Mouse (Mus musculus) frontal cortex, adult 2 months (tissue): ENCODE measurements around the gene Abcg4. TPM values are rescaled to one million over a fixed set of nuclear protein-coding genes. Genes with fewer than 3 reads are reported as not detected.

Experiments used
- DNase-seq, 2 experiments: peaks; one replicate each; pipeline ENCODE4 v3.0.0; 2022; ENCODE audit warnings: low spot score in 1 of 2; ENCODE audit errors: extremely low spot score in 1 of 2
- polyA plus RNA-seq: library from polyadenylated mRNA; depleted of rRNA; stranded (reverse); fragments of >200 nt; gene quantifications from 2 replicates; pipeline ENCODE4 v1.2.3, GENCODE M21; 2012; rRNA removed

Abcg4 gene
- polyA plus RNA-seq, 1 experiment: 95.1 TPM

GRCm38 (mm10) chr9:44241418-44241817 lies 47.0 kb downstream of the Abcg4 start:
- DNase-seq: no peak

GRCm38 (mm10) chr9:44240911-44241310 lies 47.5 kb downstream of the Abcg4 start:
- DNase-seq: no peak

DNA sequence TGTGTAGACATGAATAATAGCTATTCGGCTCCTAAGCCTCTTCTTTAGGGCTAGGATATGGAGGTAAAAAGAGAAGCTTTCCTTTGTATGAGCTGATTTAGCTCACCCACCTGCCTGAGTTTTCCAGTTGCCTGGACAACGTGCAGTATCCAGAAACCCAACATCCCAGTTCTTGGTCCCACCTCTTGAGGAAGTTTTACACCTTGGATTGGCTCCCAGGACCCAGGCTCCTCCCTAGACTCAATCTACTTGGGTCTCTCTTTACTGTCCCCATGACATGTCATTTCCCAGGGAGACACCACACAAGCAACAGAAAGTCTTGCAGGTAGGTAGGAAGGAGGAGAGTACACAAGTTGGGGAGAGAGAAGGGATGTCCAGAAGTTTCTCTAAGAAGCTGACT lies 48.0 kb downstream of the Abcg4 start, which contains the start of gene Ccdc153:
TSS of gene Ccdc153 (plus strand) at position 278 of the 400 bp plus-strand sequence.
- DNase-seq: no peak

DNA sequence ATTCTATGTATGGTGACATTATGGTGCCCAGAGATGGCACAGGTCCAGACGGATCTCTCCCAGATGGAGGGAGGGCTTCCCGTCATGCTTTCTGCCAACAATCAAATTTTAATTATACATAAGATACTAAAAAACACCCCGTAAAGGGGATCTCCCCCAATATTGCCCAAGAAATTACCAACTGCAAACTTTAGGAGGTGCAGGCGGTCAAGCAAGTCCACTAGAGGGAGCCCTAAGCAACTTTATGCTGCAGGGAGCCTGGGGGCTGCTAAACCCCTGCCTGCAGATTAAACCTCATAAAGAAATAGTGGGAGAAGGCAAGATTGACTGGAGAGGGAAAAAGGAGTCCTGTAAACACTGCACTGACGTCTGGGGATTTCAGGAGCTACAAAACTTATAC lies 49.0 kb downstream of the Abcg4 start:
- peak in 1 of 2 experiments; percentile 71 for DNase-seq

DNA sequence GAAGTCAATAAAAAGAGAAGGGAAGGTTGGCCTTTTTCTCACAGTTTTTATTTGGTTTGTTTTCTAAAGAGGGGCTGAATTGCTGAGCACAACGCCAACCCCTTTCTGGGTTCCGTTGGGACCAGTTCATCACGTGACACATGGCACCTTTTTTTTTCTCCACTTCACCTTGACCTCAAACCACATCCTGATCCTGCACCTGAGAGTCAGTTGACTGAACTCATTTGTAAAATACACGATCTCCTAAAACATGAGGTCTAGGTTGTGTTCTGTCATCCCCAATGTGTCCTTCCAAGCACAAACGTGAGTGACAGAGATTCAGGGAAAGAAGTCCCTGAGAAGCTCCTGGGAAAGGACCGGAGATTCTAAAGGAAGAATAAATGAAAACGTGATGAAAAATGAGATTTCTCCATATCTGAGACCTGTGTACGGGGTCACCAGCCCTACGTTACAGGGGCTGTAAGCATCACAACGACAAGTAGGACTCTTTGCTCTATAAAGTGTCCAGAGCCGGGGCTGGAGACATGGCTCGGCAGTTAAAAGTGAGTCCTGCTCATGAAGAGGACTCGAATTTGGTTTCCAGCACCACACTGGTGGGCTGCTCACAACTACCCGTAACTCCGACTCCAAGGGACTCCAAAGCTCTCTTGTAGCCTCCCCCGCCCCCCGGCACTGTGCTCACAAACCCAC lies 49.8 kb downstream of the Abcg4 start:
- DNase-seq: no peak

DNA sequence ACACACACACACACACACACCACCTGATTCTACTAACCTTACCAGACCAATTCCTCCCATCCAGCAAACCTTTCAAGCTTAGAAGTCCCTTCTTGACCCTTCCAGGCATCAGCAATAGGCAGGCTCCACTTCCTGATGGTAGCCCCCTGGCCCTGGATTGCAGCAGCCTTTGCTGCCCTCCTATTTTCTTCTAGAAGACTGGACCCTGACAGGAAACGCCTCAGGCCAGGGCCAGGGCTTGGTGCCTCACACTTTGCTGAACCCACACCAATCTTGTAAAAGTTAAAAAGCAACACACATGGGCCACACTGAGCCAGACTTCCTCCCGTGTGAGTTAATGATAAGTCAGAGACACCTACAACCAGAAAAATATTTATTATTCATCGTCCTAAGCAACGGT lies 51.3 kb downstream of the Abcg4 start:
- no peak for DNase-seq

DNA sequence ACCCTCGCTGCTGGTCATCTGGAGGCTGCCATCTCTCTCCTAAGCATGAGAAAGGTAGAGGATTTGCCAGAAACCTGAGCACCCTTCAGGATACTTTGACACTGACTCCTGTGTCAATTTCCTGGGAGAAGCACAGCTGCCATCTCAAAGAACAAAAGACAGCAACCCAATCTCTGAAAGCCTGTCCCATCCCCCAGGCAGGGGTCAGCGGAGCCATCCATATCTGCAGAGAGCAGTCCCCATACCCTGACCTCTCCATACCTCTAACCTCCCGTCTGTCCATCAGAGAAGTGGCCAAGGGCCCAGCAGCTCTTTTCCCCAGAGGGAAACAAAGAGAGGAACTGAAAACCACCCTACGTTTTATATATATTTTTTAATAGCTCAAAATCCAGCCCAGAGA lies 51.8 kb downstream of the Abcg4 start:
- no peak for DNase-seq

DNA sequence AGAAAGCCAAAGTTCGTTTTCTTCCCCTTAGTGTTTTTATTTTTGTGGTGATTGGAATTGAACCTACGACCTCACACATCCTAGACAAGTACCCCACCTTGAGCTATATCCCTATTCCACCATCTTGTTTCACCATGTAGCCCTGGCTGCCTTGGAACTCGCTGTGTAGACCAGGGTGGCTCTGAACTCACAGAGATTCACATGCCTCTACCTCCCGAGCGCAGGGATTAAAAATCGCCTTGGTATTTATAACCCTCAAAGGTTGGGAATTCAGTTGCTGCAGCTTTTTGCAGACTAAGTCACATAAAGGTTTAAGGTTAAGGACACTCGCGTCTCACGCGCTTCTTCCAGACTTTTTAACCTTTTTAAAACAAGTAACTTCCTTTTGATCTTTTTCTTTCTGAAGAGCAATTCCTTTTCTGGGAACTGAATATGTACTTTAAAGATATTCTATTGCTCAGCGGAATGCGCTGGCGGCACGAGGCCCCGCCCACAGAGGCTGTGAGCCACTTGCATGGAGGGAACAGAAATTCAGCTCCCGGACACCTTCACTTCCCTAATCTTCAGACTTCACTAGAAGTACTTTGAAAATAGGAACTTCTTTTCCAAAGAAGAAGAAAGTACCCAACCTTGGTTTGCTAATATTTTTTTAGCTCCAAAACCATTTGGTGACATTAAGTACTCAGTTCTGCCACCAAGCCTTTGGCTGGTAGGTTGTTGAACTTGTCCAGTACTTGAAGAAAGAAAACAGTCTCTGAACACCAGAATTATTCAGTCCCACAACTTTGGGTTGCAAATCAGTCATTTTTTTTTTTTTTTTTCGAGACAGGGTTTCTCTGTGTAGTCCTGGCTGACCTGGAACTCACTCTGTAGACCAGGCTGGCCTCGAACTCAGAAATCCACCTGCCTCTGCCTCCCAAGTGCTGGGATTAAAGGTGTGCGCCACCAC lies 53.7 kb downstream of the Abcg4 start:
- peak in 1 of 2 experiments; percentile 57 for DNase-seq

DNA sequence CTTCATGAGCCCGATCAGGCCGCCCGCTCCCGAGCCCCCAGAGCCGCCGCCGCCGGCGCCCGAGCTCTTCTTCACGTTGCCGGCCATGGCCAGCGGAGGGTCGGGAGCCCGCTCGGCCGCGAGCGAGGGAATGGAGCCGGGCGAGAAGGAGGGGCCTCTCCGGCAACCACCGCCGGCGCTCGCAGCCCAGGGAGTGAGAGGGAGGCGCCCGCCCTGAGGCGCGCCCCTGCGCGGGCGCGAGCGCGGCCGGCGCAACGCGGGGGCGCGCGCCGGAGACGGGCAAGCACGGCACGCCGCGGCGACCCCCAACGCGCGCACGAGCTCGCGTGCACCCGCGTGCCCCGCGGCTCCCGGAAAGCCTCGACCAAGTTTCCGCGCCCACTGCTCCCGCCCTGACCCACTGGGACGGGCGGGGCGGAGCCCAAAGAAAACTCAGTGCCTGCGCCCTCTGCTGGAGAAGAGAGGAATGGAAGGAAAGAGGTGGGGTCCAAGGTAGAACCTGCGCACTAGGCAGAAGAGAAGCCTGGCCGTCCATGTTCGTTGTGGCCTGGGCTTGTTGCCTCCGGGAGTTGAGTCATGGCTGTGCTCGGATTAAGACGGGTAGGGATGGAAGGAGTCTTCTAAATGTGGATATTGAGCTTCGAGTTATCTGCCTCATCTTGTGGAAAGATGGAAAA lies 54.5 kb downstream of the Abcg4 start, which contains the start of gene Cbl:
TSS of gene Cbl (minus strand) at position 248 of the 677 bp plus-strand sequence.
- peak; percentile 97 to 100 for DNase-seq

DNA sequence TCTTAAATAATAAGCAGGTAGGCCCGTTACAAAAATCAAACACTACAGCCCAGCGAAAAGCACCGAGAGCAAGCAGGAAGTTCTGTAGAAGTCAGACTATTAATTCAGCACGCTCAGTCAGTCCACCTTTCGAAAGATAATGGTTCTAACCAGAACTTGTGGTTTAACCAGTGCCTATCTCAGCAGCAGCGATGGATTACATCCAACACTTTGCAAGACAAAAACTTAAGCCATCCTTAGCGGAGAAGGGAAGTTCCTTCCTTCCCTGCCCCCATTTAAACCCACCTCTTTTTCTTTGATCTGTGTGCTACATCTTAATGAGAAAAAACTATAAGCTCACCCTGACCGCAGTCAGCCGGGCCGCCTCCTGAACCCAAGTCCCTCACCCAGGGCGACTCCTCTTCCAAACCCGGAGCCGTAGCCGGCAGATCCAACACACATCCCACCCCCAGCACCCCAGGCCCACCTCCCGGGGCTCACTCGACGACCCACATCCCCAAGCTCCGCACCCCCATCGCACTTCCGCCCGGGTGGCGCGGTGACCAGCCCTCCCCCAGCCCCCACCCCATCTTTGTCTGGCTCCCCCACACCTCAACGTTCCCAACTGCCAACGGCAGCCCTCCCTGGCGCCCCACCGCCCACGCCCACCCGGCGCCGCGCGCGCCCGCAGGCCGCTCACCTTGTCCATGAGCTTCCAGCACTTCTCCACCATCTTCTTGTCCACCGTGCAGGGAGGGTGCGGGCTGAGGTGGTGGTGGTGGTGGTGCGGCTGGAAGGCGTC lies 55.2 kb downstream of the Abcg4 start:
- DNase-seq: peak in 1 of 2 experiments; percentile 22

GRCm38 (mm10) chr9:44231609-44232008 lies 56.8 kb downstream of the Abcg4 start:
- DNase-seq: no peak

DNA sequence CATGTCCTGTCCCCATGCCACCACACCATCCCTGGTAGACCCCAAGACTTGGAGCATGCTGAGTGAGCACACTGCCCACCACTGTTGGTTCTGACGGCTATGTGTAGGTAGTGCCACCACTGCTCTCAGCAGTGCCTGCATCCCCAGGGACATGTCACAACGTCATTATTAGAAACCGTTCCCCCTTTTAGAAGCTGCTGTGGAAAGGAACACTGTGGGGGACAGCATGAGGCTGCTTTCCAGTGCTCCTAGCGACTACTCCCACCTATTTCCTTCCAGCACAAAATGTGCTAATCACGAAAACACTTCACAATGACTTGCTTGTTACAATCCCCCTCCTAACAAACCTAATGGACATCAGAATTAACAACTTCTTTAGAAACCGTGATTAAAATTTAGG lies 62.4 kb downstream of the Abcg4 start:
- DNase-seq: peak in 1 of 2 experiments; percentile 32

Other genes with a start within 250 kb of the Abcg4 start
- 752 and 876 TPM in 2 replicates for gene Thy1, start 245.2 kb downstream of the Abcg4 start, polyA plus RNA-seq
- 40.2 and 44.9 TPM in 2 replicates for gene Usp2, start 221.6 kb downstream of the Abcg4 start, polyA plus RNA-seq
- gene Mfrp, start 186.9 kb downstream of the Abcg4 start, polyA plus RNA-seq: 0.14 and 0.21 TPM in 2 replicates
- 31.7 and 39.5 TPM in 2 replicates for gene C1qtnf5, start 181.4 kb downstream of the Abcg4 start, polyA plus RNA-seq
- 0.16 and 0.21 TPM in 2 replicates for gene Gm49380, start 175.1 kb downstream of the Abcg4 start, polyA plus RNA-seq
- 26.9 and 29.0 TPM in 2 replicates for gene Rnf26, start 175.1 kb downstream of the Abcg4 start, polyA plus RNA-seq
- gene Mcam, start 154.1 kb downstream of the Abcg4 start, polyA plus RNA-seq: 16.8 and 17.4 TPM in 2 replicates
- 18.6 and 20.5 TPM in 2 replicates for gene Cbl, start 54.6 kb downstream of the Abcg4 start, polyA plus RNA-seq
- gene Ccdc153, start 47.9 kb downstream of the Abcg4 start, polyA plus RNA-seq: 1.1 TPM in 1 of 2 replicates, not detected in the other
- 0.74 and 0.82 TPM in 2 replicates for gene Pdzd3, start 37.1 kb downstream of the Abcg4 start, polyA plus RNA-seq
- 6.7 and 7.0 TPM in 2 replicates for gene Nlrx1, start 20.0 kb downstream of the Abcg4 start, polyA plus RNA-seq
- 32.1 and 32.3 TPM in 2 replicates for gene Hinfp, start 17.1 kb upstream of the Abcg4 start, polyA plus RNA-seq
- 201 and 202 TPM in 2 replicates for gene C2cd2l, start 31.7 kb upstream of the Abcg4 start, polyA plus RNA-seq
- 21.1 and 22.9 TPM in 2 replicates for gene Dpagt1, start 37.4 kb upstream of the Abcg4 start, polyA plus RNA-seq
- 65.4 and 75.0 TPM in 2 replicates for gene H2afx, start 46.1 kb upstream of the Abcg4 start, polyA plus RNA-seq
- gene Hmbs, start 55.6 kb upstream of the Abcg4 start, polyA plus RNA-seq: 30.3 and 33.4 TPM in 2 replicates
- 44.1 and 47.2 TPM in 2 replicates for gene Vps11, start 73.1 kb upstream of the Abcg4 start, polyA plus RNA-seq
- gene Hyou1, start 90.9 kb upstream of the Abcg4 start, polyA plus RNA-seq: 51.3 and 54.5 TPM in 2 replicates
- 43.3 and 46.9 TPM in 2 replicates for gene Slc37a4, start 108.2 kb upstream of the Abcg4 start, polyA plus RNA-seq
- 510 and 649 TPM in 2 replicates for gene Rps25, start 118.5 kb upstream of the Abcg4 start, polyA plus RNA-seq
- 86.4 and 86.9 TPM in 2 replicates for gene Trappc4, start 119.0 kb upstream of the Abcg4 start, polyA plus RNA-seq
- 53.1 and 56.2 TPM in 2 replicates for gene Ccdc84, start 130.0 kb upstream of the Abcg4 start, polyA plus RNA-seq
- not detected in 2 replicates for gene Foxr1, start 152.5 kb upstream of the Abcg4 start, polyA plus RNA-seq
- gene Upk2, start 166.4 kb upstream of the Abcg4 start, polyA plus RNA-seq: 0.19 TPM in 1 of 2 replicates, not detected in the other
- gene Bcl9l, start 194.2 kb upstream of the Abcg4 start, polyA plus RNA-seq: 20.1 and 21.7 TPM in 2 replicates